Mouse (Mus musculus) gastrocnemius, postnatal 36 days (tissue): ENCODE measurements around the gene Art3. TPM values are rescaled to one million over a fixed set of nuclear protein-coding genes. Genes with fewer than 3 reads are reported as not detected.
A peak's percentile ranks its signal among the peaks of the same experiment; 100 is the strongest.
"Not testable (repeated sequence)": the region's sequence is repeated elsewhere in the genome, so short reads cannot be mapped to it uniquely, and the experiment has no call there.

Experiments used
- DNase-seq, 2 experiments: peaks; one replicate each; pipeline ENCODE4 v3.0.0; 2022
- intact Hi-C: fragments of 180-260 bp; cut with DNase I; formaldehyde crosslinking; loops from one replicate; pipeline ENCODE4 v1.15.1; 2025
- total RNA-seq, 2 experiments: library from RNA; stranded (reverse); gene quantifications; 2 replicates each; pipeline ENCODE4 v1.2.3; 2021

Art3 gene
- total RNA-seq, 2 experiments from 2014 or later: 384 to 415 TPM

- DNase-seq: no peak
- intact Hi-C loops: no loop called here
Observed at GRCm38 (mm10) chr5:92331122-92331521, 505 bp upstream of the Art3 start.

- DNase-seq: peak in 1 of 2 experiments; percentile 52
- intact Hi-C loops: no loop called here
Observed at GRCm38 (mm10) chr5:92332359-92332840, 773 bp downstream of the Art3 start.

- intact Hi-C loops: no loop called here
- DNase-seq: no peak
Observed at GRCm38 (mm10) chr5:92336743-92337142, 5.1 kb downstream of the Art3 start.

- DNase-seq: no peak
- intact Hi-C loops: no loop called here
Observed at GRCm38 (mm10) chr5:92340606-92341005, 9.0 kb downstream of the Art3 start.

GRCm38 (mm10) chr5:92345006-92345405 lies 13.4 kb downstream of the Art3 start:
- DNase-seq: peak in 1 of 2 experiments; percentile 25
- intact Hi-C loops: no loop called here

GRCm38 (mm10) chr5:92348794-92349413 lies 17.3 kb downstream of the Art3 start, which contains the start of gene Cxcl10:
Gene Cxcl10, minus strand, starts transcription at chr5:92348889.
- intact Hi-C loops: no loop called here
- DNase-seq: no peak

- intact Hi-C loops: no loop called here
- no peak for DNase-seq
Observed at GRCm38 (mm10) chr5:92349731-92350130, 18.1 kb downstream of the Art3 start.

GRCm38 (mm10) chr5:92352716-92353115 lies 21.1 kb downstream of the Art3 start:
- intact Hi-C loops, DNase-seq: not testable (repeated sequence)

- peak; percentile 35 to 56 for DNase-seq
- intact Hi-C loops: no loop called here
Observed at GRCm38 (mm10) chr5:92353517-92353916, 21.9 kb downstream of the Art3 start.

- intact Hi-C loops: no loop called here
- DNase-seq: no peak
Observed at GRCm38 (mm10) chr5:92358033-92358432, 26.4 kb downstream of the Art3 start.

GRCm38 (mm10) chr5:92358767-92359455 lies 27.3 kb downstream of the Art3 start:
- no peak for DNase-seq
- intact Hi-C loops: no loop called here

- intact Hi-C loops: no loop called here
- no peak for DNase-seq
Observed at GRCm38 (mm10) chr5:92363179-92363578, 31.6 kb downstream of the Art3 start.

GRCm38 (mm10) chr5:92364011-92364410 lies 32.4 kb downstream of the Art3 start:
- no peak for DNase-seq
- intact Hi-C loops: no loop called here

- intact Hi-C loops: no loop called here
- no peak for DNase-seq
Observed at GRCm38 (mm10) chr5:92365146-92365705, 33.6 kb downstream of the Art3 start.

GRCm38 (mm10) chr5:92366565-92366964 lies 34.9 kb downstream of the Art3 start:
- DNase-seq: no peak
- intact Hi-C loops: no loop called here

- no peak for DNase-seq
Observed at GRCm38 (mm10) chr5:92368392-92368791, 36.8 kb downstream of the Art3 start.

GRCm38 (mm10) chr5:92369151-92369994 lies 37.7 kb downstream of the Art3 start:
- DNase-seq: peak in 1 of 2 experiments; percentile 64
- intact Hi-C loops: no loop called here

More at GRCm38 (mm10) chr5:92368392-92368791, 36.8 kb downstream of the Art3 start:
- intact Hi-C loops: no loop called here

GRCm38 (mm10) chr5:92370392-92370791 lies 38.8 kb downstream of the Art3 start:
- intact Hi-C loops: no loop called here
- no peak for DNase-seq

- DNase-seq: no peak
- intact Hi-C loops: no loop called here
Observed at GRCm38 (mm10) chr5:92370891-92371290, 39.3 kb downstream of the Art3 start.

GRCm38 (mm10) chr5:92371361-92371976 lies 39.8 kb downstream of the Art3 start:
- DNase-seq: no peak
- intact Hi-C loops: no loop called here
